Mouse (Mus musculus) erythroblast, adult 5-6 weeks (primary cell): ENCODE results near the gene Rdh8. TPM values are rescaled to one million over a fixed set of nuclear protein-coding genes. Genes with fewer than 3 reads are reported as not detected.

Experiments used
- ATAC-seq: replicated peaks from 2 replicates; pipeline ENCODE4 v1.8.0; 2016; ENCODE audit warnings: moderate number of reproducible peaks, mild to moderate bottlenecking, moderate TSS enrichment, inconsistent platforms; ENCODE audit not compliant: poor library complexity, low FRiP score, severe bottlenecking
- total RNA-seq, 2 experiments: library from RNA; stranded (forward) in 1 of 2; stranded (reverse) in 1 of 2; fragments of 150-400 nt in 1 of 2; fragments of 200-764, 138-1000 nt in 1 of 2; gene quantifications; 2 replicates each; pipeline versions ENCODE4 v1.2.3 to v1.2.4; 2015 to 2017; ENCODE audit warnings: low replicate concordance in 2 of 2

Gene Rdh8
- not detected in 2 replicates for total RNA-seq (2015; ENCODE audit: low replicate concordance)
- total RNA-seq (2017; ENCODE audit: low replicate concordance): not detected in 2 replicates

DNA sequence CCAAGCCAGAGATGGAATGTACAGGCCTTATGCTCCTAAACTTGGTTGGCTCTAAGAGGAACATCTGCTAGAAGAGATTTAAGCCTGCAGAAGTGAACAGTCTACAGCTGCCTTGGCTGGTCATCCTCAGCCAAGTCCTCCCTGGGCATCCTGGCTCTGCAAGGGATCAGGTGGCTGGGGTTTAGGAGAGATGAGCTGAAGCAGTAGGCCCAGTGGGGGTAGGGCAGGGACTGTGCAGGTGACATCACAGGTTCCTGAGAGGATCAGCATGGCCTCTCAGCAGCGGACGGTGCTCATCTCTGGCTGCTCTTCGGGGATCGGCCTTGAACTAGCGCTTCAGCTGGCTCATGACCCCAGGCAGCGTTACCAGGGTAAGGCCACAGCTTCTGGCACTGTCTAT is at the start of gene Rdh8:
Gene Rdh8, plus strand, starts transcription at position 268 of the 400 bp plus-strand sequence.
- ATAC-seq: 0 out of 2 replicates have a peak, but pooled peaks have one; percentile 33

DNA sequence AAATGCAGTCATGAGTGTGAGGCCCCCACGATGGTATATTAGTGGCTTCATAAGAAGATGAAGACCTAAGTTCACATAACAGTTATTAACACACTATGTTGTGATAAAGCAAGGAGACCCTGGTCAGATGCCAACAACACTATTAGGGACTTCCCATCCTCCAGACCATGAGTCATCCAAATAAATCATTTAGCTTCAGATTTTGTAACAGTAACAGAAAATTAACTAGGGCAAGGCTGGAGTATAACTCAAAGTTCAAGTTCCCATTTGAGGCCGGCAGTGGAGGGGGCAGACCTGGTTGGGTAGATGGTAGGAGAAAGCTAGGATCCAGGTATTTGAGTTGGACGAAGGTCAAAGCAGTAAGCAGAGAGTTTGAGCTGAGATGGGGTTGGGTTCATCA is 37.0 kb upstream of the Rdh8 start:
- ATAC-seq: no peak

DNA sequence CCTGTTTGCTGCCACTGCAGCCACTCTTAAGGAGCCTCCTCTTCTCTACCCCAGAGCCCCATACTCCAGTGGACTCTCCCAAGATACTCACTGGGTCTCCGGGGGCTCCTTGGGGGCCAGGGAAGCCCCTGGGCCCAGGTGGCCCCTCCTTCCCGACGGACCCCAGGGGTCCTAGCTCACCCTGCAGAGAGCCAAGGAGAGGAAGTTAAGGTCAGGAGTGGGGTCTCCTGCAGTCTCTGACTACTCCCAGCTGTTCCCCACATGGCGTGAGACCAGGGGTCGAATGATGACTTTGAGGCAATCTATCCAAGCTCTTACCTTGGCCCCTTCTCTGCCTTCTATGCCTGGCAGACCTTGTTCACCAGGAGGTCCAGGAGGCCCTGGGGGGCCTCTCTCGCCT is 33.2 kb upstream of the Rdh8 start:
- no peak for ATAC-seq

DNA sequence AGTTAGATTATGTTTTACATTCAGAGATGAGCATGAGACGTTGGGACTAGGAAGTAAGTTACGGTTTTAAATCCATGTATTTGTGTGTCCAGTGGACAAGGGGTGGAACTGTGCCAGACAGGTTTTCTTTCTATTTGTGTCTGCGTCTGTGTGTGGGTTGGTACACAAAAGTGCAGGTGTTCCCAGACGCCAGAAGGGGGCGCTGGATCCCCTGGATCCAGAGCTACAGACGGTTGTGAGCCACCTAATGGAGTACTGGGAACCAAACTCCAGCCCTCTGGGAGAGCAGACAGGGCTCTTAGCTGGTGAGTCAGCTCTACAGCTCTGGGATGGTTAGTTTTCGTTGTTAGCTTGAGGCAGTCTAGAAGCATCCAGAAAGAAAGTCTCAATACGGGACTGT is 30.3 kb upstream of the Rdh8 start:
- no peak for ATAC-seq

DNA sequence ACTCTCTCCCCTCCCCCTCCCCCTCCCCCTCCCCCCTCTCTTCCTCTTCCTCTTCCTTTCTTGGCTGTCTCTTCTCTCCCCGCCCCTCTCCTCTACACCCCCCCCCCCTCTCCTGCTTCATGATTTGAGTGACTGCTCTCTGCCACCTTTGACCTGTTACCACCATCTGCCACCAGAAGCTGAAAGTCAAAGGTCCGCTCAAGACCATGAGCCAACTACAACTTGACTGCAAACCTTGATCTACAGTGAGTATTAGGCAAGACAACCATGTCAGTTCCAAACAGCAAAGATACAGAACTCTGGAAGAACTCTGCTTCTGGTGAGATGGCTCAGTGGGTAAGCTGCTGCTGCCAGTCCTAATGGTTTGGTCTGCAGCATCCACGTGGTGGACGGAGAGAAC is 28.7 kb upstream of the Rdh8 start:
- no peak for ATAC-seq

DNA sequence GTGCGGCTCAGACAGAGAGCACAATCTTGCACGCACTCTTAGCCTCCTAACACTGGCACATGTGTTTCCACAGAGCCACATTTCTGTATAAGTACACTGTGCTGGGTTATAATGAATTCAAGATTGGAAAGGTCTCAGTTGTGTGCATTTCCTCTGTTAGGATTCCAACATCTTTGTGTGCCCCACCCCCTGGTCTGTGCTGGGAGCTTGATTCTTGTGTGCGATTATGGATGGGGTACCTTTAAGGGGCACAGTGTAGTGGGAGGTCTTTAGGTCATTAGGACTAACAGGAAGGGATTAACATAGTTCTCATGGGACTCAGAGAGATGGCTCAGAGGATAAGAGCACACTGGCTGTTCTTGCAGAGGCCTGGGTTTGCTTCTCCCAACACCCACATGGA is 28.0 kb upstream of the Rdh8 start:
- no peak for ATAC-seq

DNA sequence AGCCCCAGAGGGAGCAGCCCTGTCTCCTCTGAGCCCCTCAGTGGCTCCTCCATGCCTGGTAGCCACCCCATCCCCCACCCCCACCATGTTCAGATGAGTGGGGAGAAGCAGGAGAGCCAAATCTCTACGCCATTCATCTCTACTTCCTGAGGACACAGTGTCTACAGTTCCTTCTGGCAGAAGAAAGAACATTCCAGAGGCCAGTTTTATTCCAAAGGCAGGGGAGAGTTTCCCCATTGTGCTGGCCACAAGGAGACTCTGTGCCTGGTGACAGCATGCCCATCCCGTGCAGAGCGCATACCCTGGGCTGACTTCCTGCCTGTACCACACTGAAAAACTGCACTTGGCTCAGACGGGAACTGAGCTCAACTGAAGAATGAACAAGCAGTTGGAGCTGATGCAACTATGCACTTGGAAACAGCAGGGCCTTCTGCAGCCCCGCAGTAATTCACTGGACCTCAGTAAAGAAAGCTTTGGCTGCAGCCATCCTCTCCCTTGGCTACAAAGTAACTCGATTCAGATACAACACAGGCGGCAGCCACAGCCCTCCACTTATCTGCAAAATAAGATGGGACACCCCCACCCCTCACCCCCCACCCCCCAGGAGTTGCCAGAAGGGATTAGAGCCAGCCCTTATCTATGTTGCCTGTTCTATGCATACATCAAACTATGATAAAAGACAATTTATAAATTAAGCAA is 24.0 kb upstream of the Rdh8 start:
- no peak for ATAC-seq

DNA sequence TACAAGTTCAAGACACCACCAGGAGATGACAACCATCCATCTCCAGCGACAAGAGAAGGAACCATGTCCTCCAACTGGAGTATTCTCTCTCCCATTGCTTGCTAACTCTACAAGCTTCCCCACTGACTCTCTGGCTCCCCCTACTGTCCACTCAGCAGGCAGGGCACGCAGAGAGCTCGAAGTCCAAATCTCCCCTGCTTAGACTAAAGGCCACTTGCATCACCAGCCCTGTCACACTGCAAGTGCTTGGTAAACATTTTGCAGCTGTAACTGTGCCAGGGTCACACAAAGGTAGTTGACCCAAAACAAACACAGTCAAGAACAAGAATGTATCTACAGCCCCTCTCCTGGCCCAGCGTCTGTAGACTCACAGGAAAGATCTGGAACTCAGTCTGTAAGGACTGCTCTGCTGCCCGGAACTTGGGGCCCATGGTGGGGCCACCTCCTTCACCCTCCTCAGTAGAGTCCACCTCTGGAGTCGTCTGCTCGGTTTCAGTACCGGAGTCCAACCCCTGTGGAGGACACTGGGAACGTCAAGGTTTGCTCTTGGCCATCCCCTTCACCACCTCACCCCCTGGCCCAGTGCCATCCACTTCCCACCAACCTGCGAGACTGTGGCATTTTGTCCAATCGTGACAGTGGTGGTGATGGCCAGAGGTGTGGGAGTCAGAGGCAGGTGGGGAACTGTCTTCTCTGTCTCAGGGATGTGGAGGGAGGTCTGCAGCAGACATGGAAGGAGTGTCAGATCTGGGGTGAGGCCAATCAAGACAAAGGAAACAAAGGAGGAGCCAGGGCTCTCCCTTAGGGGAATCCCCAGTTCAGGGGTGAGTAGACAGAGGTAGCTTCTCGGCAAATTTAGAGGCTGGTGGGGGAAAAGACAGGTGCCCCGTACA is 13.8 kb upstream of the Rdh8 start:
- ATAC-seq: peak; percentile 65

DNA sequence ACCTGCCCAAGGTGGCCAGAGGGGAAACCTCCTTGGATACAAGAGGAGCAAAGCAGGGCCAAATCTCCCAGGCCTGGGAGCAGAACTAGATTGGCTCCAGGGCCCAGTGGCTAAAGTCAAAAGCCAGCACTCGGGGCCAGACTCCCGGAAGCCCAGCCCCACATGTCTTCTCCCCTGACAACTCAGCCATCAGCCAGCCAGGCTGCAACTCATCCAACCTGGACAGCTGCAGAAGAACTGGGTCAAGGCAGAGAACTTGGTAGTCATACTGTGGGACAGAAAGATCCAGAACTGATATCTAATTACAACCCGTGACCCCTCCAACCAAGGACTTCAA is 13.2 kb upstream of the Rdh8 start:
- no peak for ATAC-seq

DNA sequence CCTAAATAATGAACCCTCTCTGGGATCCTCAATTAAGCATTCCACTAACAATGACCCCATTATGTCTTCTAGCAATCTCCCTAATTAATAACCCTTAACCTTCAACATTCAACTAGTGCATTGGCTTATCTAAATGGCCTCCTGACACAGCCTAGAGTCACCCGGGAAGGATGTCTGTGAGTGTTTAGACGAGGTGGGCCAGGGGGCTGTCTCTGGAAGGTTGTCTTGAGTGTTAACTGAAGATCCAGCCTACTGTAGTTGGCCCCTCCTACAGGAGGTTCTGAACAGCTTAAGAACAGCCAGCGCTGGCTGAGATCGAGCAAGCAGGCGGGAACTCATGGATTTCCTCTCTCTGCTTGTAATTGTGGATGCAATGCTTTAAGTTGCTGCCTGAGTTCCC is 12.6 kb upstream of the Rdh8 start:
- no peak for ATAC-seq

DNA sequence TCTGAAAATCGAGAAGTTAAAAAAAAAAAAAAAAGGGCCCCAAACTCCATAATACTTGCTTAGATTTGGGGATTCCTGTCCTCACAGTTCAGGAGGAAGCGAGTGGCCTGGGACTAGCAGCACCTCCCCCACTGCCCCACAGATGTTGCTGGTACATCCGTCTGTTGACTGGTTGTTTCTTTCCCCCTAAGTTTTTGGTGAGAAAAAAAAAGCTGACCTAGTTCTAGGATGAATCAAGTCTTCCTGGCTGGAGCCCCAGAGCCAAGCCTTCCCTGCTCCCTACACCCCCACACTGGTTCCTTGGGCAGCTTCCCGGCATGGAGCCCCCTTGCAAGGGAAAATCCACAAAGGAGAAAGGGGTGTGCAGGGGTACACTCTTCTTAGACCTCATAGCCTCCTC is 8.0 kb upstream of the Rdh8 start:
- no peak for ATAC-seq

DNA sequence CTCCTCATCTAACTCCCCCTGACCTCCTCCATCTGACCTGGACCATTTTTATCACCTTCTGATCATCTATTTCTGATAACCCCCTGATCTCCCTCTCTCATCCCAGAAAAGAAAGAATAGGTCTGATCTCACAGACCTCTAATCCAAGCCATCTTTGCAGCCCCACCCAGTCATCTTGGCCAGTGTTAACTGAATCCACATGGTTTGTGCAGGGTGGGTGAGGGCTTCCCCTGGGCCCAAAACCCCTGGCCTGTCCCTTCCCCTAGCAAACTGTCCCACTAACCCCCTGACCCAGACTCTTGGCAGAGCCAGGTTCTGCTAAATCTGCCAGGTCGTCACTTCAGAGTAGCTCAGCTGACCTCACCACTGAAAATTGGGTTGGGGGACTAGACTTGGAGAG is 7.5 kb upstream of the Rdh8 start:
- no peak for ATAC-seq

DNA sequence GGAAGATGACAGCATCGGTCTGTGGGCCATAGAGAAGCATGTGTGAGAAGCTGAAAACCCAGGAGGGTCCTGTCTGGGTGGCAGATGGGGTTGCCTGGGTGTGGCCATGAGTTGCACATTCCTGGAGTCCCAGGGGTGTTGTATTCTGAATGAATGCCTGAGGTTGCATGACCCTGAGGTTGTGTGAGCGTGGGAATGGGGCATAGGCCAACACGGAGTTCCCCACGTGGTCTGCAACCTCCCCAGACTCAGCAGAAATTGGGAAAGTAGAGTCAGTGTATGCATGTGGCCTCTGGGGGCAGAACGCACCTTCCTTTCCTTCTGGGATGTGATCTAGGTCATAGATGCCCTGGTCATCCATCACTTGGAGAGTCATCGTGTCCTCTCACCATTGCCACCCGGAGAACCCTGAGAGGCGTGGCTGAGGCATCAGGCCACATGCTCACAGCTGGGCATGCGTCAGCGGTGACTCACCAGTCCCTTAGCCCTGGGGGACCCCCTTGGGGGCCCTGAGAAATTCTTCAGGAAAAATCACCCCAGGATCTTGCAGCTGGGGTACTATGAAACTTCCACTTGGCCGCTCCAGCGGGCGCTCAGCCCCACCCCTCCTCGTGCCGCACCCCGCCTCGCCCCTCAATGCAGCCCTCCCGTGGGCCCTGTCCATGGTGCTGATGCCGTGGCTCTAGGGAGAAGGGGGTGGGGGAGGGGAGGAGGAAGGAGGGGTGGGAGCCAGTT is 5.6 kb upstream of the Rdh8 start:
- ATAC-seq: no peak

DNA sequence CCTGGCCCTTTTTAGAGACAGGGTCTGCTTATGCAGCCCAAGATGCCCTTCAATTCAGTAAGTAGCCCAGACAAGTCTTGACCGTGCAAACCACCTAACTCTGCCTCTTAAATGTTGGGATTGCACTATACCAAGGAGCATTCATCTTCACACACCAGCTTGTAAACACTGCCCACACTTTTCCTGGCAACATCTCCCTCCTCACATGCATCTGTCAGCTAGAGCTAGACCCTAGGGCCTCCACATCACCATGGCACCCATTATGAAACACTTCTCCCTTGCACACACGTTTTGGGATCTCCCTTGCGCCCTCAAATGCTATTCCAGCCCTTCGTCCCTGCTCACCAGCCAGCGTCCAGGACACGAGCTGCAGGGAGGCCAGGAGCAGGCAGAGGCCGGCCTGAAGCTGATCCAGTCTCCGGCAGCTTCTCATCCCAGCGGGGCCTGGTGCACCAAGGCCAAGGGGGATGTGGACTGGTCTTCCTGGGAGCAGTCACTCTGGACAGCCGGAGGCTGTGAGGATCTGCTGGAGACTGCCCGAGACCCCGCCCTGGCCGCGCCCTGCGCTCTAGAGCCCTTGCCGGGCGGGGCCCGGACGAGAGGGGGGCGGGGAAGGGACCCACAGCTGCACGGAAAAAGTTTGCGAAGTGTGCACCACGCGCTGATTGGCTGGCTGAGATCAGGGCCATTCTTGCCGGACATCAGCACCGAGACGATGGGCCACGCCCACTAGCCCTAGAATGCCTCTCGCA is 3.6 kb upstream of the Rdh8 start, which contains the start of gene Col5a3:
Gene Col5a3, minus strand, starts transcription at position 547 of the 752 bp plus-strand sequence.
- ATAC-seq: no peak

DNA sequence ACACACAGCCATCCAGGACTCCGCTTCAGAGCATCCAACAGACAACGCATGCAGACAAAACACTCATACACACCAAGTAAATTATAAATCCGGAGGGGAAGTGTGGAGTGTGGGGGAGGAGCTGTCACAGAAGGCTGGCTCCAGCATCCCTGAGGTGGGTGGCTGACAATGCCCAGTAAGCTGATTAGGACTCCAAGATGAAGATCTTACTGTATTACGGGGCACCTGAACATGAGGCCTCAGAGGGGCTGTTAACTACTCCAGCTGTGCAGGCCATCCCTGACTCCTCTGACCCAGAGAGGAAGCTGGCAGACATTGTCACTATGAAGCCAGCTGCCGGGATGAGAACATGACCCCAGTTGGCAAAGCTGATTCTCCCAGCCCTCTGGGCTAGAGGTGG is 1.7 kb downstream of the Rdh8 start:
- ATAC-seq: no peak

DNA sequence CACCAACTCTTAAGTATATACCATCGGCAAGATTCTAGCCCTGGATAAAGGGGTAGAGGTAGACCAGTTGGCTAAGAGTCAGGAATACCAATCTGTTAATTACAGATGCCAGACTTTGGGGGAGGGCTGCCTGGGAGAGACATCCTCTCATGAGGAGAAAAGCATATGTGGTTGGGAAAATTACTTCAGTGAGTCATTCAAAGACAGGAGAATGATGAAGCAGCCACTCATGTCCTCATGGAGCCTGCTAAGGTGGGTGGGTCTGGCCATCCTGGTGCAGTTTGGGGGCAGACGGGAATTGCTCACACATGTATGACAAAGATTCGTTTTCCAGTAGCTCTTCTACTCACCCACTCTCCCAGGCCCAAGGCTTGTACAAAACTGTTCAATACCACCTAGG is 4.5 kb downstream of the Rdh8 start:
- ATAC-seq: no peak

DNA sequence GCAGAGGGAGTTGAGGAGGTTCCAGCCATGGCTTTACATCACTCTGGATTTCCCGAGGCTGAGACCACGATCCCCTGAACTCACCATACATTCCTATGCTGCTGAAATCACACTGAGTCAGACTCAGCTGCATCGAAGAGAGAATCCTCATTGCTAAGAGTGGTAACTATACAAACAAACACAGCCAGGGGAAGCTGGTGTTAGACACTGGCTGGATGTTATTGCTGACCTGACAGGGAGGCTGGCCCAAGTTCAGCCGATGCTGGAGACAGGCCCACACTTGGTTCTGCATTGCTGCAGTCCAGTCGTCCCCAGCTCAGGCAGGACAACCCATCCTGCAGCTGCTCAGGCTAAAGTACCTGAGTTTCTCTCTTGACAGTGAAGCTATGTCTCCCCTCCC is 7.5 kb downstream of the Rdh8 start:
- no peak for ATAC-seq

DNA sequence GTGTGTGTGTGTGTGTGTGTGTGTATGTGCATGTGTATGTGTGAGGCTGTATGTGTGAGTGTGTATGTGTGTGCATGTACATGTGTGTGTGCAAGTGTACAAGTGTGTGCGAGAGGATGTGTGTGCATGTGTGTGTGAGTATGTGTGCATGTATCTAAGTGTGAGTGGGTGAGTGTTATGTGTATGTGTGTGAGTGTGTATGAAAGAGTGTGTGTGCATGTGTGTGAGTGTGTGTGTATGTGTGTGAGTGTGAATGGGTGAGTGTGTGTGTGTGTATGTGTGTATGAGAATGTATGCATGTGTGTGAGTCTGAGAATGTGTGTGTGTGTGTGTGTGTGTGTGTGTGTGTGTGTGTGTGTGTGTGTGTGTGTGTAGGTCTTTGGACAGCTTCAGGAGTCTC is 9.8 kb downstream of the Rdh8 start:
- no peak for ATAC-seq

DNA sequence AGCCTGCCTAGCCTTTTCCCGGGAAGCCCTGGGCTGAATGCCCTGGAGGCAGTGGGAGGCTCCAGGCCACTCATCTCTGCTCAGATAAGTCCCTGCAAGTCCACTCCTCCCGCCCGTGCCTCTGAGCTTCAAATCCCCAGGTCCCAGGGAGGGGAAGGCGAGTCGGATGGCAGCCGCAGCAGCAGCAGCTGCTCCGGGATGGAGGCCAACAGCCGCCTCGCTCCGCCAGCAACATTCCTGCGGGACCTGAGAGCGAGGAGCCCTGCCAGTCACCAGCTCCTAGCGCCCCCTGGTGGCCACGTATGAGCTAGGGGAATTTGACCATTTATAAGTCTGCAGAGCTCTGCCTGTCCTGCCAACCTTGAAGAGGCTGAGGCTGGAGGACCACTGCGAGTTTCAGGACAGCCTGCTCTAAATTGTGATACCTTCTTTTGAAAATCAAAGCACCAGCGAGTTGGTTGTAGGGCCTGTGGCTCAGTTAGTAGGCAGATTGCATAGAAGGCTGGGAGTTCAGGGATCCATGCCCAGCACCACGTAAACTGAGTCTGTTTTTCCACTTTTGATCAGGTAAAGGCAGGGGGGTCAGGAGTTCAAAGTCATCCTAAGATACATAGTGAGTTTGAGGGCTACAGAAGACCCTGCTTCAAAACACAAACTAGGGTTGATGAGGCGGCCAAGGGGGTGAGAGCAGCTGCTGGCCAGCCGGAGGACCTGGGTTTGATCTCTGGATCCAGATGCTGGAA is 12.8 kb downstream of the Rdh8 start:
- ATAC-seq: peak; percentile 69
